Mouse (Mus musculus) kidney, embryonic 16.5 days (tissue): ENCODE results near the gene Zbtb16. TPM values are rescaled to one million over a fixed set of nuclear protein-coding genes. Genes with fewer than 3 reads are reported as not detected.

Source experiments
- ATAC-seq: fragments of 200-750 bp; cut with Nextera tagmentation; 2 replicates; pipeline ENCODE4 v1.8.0; 2017; ENCODE audit warnings: moderate TSS enrichment; ENCODE audit not compliant: low FRiP score, low TSS enrichment
- H3K27ac ChIP-seq: fragments of 300-500 bp; sonication (generic); 2 replicates; pipeline ENCODE4 v1.5.1; 2014; ENCODE audit warnings: low read length
- H3K27me3 ChIP-seq: fragments of 300-500 bp; sonication (generic); 2 replicates; pipeline ENCODE4 v1.6.1; 2014; ENCODE audit warnings: low read length, control low read depth, mixed read lengths; ENCODE audit not compliant: insufficient read depth
- H3K36me3 ChIP-seq: fragments of 300-500 bp; sonication (generic); 2 replicates; pipeline ENCODE4 v1.6.1; 2014; ENCODE audit warnings: low read length, control low read depth, mixed read lengths; ENCODE audit not compliant: insufficient read depth
- H3K4me1 ChIP-seq: fragments of 300-500 bp; sonication (generic); 2 replicates; pipeline ENCODE4 v1.6.1; 2014; ENCODE audit warnings: low read length, control low read depth, mixed read lengths; ENCODE audit not compliant: insufficient read depth
- H3K4me2 ChIP-seq: fragments of 300-500 bp; sonication (generic); replicated peaks from 2 replicates; pipeline ENCODE4 v1.6.1; 2014; ENCODE audit warnings: low read depth, low read length
- H3K4me3 ChIP-seq: fragments of 300-500 bp; sonication (generic); 2 replicates; pipeline ENCODE4 v1.5.1; 2014; ENCODE audit warnings: mild to moderate bottlenecking, low read length
- H3K9ac ChIP-seq: fragments of 300-500 bp; sonication (generic); replicated peaks from 2 replicates; pipeline ENCODE4 v1.6.1; 2014; ENCODE audit warnings: low read length
- H3K9me3 ChIP-seq: fragments of 300-500 bp; sonication (generic); 2 replicates; pipeline ENCODE4 v1.6.1; 2016; ENCODE audit warnings: low read length, control low read depth
- WGBS: fragments of 180-500 bp; shearing (Covaris S2); extraction: QIAGEN DNeasy Blood & Tissue Kit; methylation state at CpG from one replicate; pipeline ENCODE4 v1.1.7; 2014; 5-methylcytosine and 5-hydroxymethylcytosine counted together
- polyA plus RNA-seq: library from polyadenylated mRNA; unstranded; fragments of >200 nt; fragmentation: Nextera tagmentation; extraction: Ambion mirVana; gene quantifications from 2 replicates; pipeline ENCODE4 v1.2.1, GENCODE M21; 2015

Gene Zbtb16
- polyA plus RNA-seq, 1 experiment from 2014 or later = 1.8 TPM

DNA sequence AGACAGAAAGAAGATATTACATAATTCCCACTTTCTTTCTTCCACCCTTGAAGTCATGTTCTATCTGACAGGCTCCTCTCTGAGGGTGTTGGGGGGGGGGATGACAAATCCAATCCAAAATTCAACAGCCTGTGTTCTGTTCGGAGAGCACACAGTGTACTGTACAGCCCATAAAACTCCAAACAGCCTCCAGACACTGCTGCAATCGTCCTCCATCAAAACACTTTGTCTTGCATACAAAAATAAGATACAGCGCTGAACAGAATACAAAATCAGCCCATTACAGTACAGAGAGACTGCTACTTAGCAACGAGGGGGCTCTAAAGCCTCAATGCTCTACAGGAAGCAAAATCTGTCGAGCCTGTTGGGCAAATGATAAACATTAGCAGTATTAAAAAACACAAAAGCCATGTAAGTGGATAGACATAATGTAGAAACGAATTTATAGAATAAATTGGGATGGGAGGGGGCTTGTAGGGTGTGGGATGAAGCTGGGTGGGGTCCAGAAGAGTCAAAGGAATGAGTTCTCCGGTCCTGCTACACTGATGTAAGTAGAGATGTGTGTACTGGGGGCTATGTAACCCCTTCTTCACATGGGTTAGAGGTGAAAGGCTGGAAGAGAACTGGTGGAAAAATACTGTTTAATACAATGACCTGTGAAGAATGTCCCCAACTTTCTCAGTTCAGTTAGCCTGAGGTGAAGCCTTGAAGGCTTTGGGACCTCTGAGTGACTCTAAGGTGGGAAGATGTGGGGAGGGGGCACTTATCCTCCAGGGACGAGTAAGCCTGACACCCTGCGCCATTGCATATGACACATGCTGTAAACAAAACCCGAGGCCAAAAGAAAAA, 99.4 kb downstream of the Zbtb16 start:
- Histone ChIP-seq H3K36me3 (no peaks in the 10 kb centered on the region), H3K9ac (no peak overlapping the region), H3K27ac (peak overlapping the region; percentile 67), H3K4me3 (no peak overlapping the region), H3K27me3 (peaks cover 13% of the 10 kb centered on the region), H3K4me2 (peak overlapping the region; percentile 38), H3K4me1 (peaks cover 54% of the 10 kb centered on the region), H3K9me3 (no peaks in the 10 kb centered on the region)
- 43% methylated on average over 10 of the region's 10 CpGs for WGBS
- ATAC-seq = no peak

GRCm38 (mm10) chr9:48735466-48736312, 100.3 kb downstream of the Zbtb16 start:
- no peak for ATAC-seq
- Histone ChIP-seq H3K36me3 (no peaks in the 10 kb centered on the region), H3K4me2 (no peak overlapping the region), H3K4me1 (peaks cover 50% of the 10 kb centered on the region), H3K27ac (no peak overlapping the region), H3K9me3 (no peaks in the 10 kb centered on the region), H3K27me3 (peaks cover 22% of the 10 kb centered on the region), H3K9ac (no peak overlapping the region), H3K4me3 (no peak overlapping the region)
- WGBS = 51% methylated on average over 12 of the region's 12 CpGs

DNA sequence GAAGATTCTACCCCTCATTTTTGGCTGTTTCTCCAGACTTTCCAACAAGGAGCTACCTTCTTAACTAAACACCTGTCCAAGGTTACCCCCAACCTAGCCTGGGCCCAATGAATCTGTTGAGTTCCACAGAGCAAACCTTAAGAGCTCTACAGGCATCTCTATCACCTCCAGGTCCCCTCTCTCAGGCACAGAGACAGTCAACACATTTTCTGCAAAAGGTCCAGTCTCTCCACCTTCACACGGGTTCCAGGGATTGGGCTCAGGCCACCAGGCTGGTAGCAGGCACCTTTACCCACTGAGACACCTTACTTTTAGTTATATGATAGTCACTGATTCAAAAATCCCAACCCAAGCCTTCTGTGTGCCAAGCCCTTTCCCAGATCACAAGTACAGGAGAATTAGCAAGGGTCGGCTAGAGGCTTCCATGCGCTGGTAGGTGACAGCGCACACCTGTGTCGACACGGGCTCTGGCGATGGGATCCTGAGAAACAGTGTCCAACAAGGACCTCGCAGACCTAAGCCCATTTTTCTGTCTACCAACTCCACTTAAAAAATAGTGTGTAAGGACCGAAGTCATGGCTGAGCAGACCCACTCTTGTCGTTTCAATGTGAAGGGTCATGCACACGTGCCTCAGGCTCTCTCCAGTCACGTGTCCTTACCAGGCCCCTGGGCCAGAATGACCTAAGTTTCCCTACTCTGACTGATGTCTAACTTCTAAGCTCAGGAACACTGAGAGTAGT, 101.1 kb downstream of the Zbtb16 start:
- no peak for ATAC-seq
- no peak overlapping the region for H3K9ac ChIP-seq
- H3K4me3 ChIP-seq = no peak overlapping the region
- peaks cover 30% of the 10 kb centered on the region for H3K27me3 ChIP-seq
- peaks cover 42% of the 10 kb centered on the region for H3K4me1 ChIP-seq
- WGBS = 73% methylated on average over 12 of the region's 12 CpGs
- no peak overlapping the region for H3K27ac ChIP-seq
- no peaks in the 10 kb centered on the region for H3K9me3 ChIP-seq
- H3K36me3 ChIP-seq = no peaks in the 10 kb centered on the region
- no peak overlapping the region for H3K4me2 ChIP-seq

DNA sequence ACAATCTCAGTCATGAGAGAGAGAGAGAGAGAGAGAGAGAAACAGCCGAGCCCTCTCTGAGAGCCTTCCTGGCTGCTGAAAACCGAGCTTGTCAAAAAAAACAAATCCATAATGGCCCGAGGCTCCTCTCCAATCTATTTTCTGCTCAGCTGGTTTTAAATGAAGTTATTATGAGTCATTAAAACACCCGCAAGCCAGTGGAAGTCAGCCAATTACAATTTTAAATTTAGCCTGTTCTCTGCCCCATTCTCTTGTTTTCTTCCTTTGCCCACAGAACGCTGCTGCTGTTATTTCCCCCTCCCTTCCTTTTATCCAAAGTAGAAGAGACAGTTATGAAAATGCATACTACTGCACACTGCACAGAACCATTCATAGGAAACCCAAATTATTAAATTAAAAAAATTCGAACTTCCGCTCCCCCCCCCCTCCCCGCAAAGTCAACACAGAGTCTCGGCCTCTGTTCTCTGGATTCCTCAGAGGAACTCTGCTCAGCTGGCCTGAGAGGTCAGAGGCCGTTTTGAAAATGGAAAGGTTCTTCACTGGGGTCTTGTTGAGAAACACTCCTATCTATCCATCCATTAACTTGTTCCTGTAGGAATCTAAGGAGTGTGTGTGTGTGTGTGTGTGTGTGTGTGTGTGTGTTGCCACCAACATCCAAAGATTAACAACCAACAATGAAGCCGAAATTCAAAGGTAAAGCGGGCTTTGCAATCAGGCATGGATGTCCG, 102.0 kb downstream of the Zbtb16 start:
- Histone ChIP-seq H3K4me3 (no peak overlapping the region), H3K4me1 (peaks cover 46% of the 10 kb centered on the region), H3K36me3 (no peaks in the 10 kb centered on the region), H3K27me3 (peaks cover 37% of the 10 kb centered on the region), H3K27ac (no peak overlapping the region), H3K9ac (no peak overlapping the region), H3K4me2 (no peak overlapping the region), H3K9me3 (no peaks in the 10 kb centered on the region)
- ATAC-seq = no peak
- WGBS = 33% methylated on average over 13 of the region's 13 CpGs

- Histone ChIP-seq H3K27ac (no peak overlapping the region), H3K9me3 (no peaks in the 10 kb centered on the region), H3K27me3 (peaks cover 37% of the 10 kb centered on the region), H3K9ac (no peak overlapping the region), H3K4me3 (no peak overlapping the region), H3K36me3 (no peaks in the 10 kb centered on the region), H3K4me1 (peaks cover 55% of the 10 kb centered on the region), H3K4me2 (no peak overlapping the region)
- WGBS = 55% methylated on average over 6 of the region's 6 CpGs
- no peak for ATAC-seq
These were observed 102.9 kb downstream of the Zbtb16 start for GRCm38 (mm10) chr9:48733083-48733482.

DNA sequence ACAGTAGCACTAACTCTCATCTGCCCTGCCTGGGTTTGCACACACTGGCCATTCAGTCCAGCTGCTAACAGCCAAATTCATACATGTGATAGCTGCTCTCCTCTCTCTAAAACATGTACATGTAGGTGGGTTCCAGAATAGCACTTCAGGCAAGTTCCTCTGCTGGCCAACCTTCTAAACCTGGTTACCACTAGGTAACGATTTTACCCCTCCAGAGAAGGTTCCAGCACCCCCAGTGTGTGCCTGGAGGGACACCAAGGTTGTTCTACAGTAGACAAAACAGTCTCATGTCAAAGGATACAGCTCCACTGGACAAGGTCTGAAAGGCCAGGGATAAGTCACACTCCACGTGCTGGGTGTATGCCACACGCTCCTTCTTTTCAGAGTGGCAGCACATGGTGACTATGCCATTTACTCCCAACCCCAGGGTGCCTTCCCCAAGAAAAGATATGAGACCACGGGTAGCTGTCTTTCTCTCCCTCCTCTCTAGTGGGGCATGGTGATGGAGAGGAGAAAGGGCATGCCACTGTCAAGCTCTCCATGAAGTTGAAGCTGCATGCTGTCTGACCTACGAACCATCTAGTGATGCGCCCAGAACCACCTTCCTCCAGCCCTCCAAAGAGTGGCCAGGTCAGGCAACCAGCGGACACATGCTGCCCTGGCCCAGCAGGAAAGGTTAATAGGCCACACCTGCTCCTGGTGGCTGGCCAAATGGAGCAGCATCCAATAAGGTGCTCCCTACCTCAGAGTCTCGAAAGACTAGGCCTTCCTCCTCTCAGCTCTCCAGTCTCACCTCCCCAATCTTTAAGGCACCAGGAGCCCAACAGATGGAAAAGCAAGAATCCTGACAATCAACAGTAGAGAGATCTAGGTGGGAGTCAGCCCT, 104.1 kb downstream of the Zbtb16 start:
- Histone ChIP-seq H3K9ac (no peak overlapping the region), H3K36me3 (no peaks in the 10 kb centered on the region), H3K4me3 (no peak overlapping the region), H3K9me3 (no peaks in the 10 kb centered on the region), H3K27ac (no peak overlapping the region), H3K4me1 (peaks cover 48% of the 10 kb centered on the region), H3K4me2 (no peak overlapping the region), H3K27me3 (peaks cover 37% of the 10 kb centered on the region)
- ATAC-seq = no peak
- 84% methylated on average over 8 of the region's 8 CpGs for WGBS

DNA sequence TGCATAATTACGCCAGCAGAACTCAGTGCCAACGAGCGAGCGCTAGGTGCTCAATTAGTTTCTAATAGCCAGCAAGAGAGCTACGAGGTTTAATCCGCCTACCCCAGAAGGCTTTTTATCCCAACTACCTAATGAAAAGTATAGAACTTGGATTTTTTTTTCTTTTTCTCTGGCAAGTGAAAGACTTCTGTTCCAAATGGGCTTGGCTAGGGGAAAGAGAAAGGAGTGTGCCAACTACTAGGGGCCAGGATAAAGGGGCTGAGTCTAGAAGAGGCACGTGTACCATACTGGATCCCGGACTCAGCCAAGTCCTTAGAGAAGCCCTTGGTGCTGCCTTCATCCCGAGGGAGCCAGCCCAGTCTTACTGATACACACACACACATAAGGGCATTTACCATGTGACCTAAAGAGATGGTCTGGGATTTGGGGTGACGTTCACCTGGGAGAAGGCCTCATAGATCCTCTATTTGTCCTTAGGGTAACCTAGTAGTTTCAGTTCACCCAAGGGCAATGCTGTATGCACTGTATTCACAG, 105.5 kb downstream of the Zbtb16 start:
- WGBS = 86% methylated on average over 10 of the region's 10 CpGs
- Histone ChIP-seq H3K27me3 (peaks cover 40% of the 10 kb centered on the region), H3K9ac (no peak overlapping the region)

DNA sequence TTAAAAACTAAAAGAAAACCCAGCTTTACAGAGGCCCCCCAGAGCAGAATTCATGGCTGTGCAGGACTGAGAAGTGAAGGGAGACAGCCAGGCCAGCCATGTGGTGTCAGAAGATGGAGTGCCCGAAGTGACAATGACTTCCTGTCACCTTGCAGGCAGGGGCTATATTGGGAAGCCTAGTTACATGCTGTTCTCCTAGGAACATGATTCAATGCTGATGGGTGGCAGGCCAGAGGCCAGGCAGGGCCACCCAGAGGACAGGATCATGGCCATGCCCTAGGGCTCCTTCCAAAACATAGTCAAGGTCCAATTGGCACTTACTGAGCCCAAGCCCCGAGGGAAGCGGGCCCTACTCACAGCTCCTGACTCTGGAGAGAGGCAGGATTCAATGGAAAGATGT, 106.6 kb downstream of the Zbtb16 start:
- Histone ChIP-seq H3K4me3 (no peak overlapping the region), H3K9me3 (no peaks in the 10 kb centered on the region), H3K27me3 (peaks cover 36% of the 10 kb centered on the region), H3K4me2 (no peak overlapping the region), H3K4me1 (peaks cover 37% of the 10 kb centered on the region), H3K27ac (no peak overlapping the region), H3K36me3 (no peaks in the 10 kb centered on the region), H3K9ac (no peak overlapping the region)
- ATAC-seq = no peak
- WGBS = 38% methylated on average over 3 of the region's 3 CpGs

More for the DNA sequence above, 105.5 kb downstream of the Zbtb16 start:
- H3K27ac ChIP-seq = no peak overlapping the region
- peaks cover 38% of the 10 kb centered on the region for H3K4me1 ChIP-seq
- no peaks in the 10 kb centered on the region for H3K36me3 ChIP-seq
- H3K4me3 ChIP-seq = no peak overlapping the region
- H3K4me2 ChIP-seq = no peak overlapping the region
- ATAC-seq = no peak
- H3K9me3 ChIP-seq = no peaks in the 10 kb centered on the region
